In genomic region chr11:17212903-17213509, GRCm38 (mm10) we compare ENCODE assay signal across 8 mouse cellular contexts. TPM values are rescaled to one million over a fixed set of nuclear protein-coding genes. Genes with fewer than 3 reads are reported as not detected.
DNase-seq lines count a peak whose midpoint lies in the region; ATAC-seq and TF ChIP-seq lines count a peak whose summit lies in the region.

No protein-coding gene starts in this region.

- peak overlapping the region; percentile 36; the same call in 1 of the 2 replicates for H3K9ac ChIP-seq in hindbrain, embryonic 13.5 days

- intact Hi-C loops in gastrocnemius, adult 2 months (cut with DNase I) = loop anchor here (5.0 kb wide), 1 partner anchor 246 kb away; no protein-coding TSS in a partner anchor
- intact Hi-C loops in gastrocnemius, postnatal 36 days (cut with DNase I) = loop anchor here (5.0 kb wide), 1 partner anchor 51 kb away; no protein-coding TSS in a partner anchor
- intact Hi-C loops in left cerebral cortex, postnatal 36 days (cut with DNase I) = loop anchor here (5.0 kb wide), 1 partner anchor 131 kb away; no protein-coding TSS in a partner anchor

- peak overlapping the region; percentile 67 for H3K4me2 ChIP-seq in hindbrain, embryonic 13.5 days

- WGBS in hindbrain, embryonic 13.5 days = 86% methylated on average over 5 of the region's 5 CpGs
- 78% methylated on average over 5 of the region's 5 CpGs for WGBS in macrophage (ENCODE audit: missing documents)

- H3K79me2 ChIP-seq in macrophage (ENCODE audit: inconsistent target) = peaks cover 52% of the 10 kb centered on the region

- H3K27ac ChIP-seq in gastrocnemius, adult 2 months = no peak overlapping the region
- no peak overlapping the region for H3K27ac ChIP-seq in hindbrain, embryonic 13.5 days
- no peak overlapping the region for H3K27ac ChIP-seq in macrophage

- DNase-seq in gastrocnemius, adult 2 months = no peak
- no peak for DNase-seq in gastrocnemius, postnatal 36 days
- peak; percentile 15 for DNase-seq in G1E (ENCODE audit: low spot score)
- no peak for DNase-seq in right cerebral cortex, adult 2 months (ENCODE audit: low spot score in 2 of 2)
- DNase-seq in left cerebral cortex, postnatal 36 days (ENCODE audit: low spot score in 2 of 2) = no peak
- no peak for DNase-seq in layer of hippocampus, adult 18-20 months (ENCODE audit: low spot score in 2 of 2)

- no peaks in the 10 kb centered on the region for H3K27me3 ChIP-seq in G1E (ENCODE audit: insufficient read depth, low read length)
- H3K27me3 ChIP-seq in hindbrain, embryonic 13.5 days = no peaks in the 10 kb centered on the region

- no peaks in the 10 kb centered on the region for H3K9me3 ChIP-seq in G1E (replicated peaks)
- H3K9me3 ChIP-seq in hindbrain, embryonic 13.5 days = no peaks in the 10 kb centered on the region

- peaks cover 39% of the 10 kb centered on the region for H3K4me1 ChIP-seq in G1E (ENCODE audit: insufficient read depth, low read depth, low read length)
- peaks cover 20% of the 10 kb centered on the region for H3K4me1 ChIP-seq in hindbrain, embryonic 13.5 days (replicated peaks)

- peaks cover 48% of the 10 kb centered on the region for H3K36me3 ChIP-seq in G1E (replicated peaks)
- H3K36me3 ChIP-seq in hindbrain, embryonic 13.5 days = peaks cover 12% of the 10 kb centered on the region
- 0 out of 2 replicates have a peak, but pooled peaks cover 6% of the 10 kb centered on the region for H3K36me3 ChIP-seq in macrophage (ENCODE audit: inconsistent target)

- peak overlapping the region; percentile 85 for H3K4me3 ChIP-seq in gastrocnemius, adult 2 months
- H3K4me3 ChIP-seq in G1E (ENCODE audit: low read depth, low read length) = peak overlapping the region; percentile 88
- peak overlapping the region; percentile 91; the same call in 1 of the 2 replicates for H3K4me3 ChIP-seq in hindbrain, embryonic 13.5 days
- H3K4me3 ChIP-seq in macrophage (ENCODE audit: inconsistent target) = peak overlapping the region; percentile 99; the same call in 1 of the 2 replicates

- TF ChIP-seq CTCF in gastrocnemius, adult 2 months (IDR thresholded peaks at IDR 0.05) = no peak
- TF ChIP-seq CTCF in G1E (IDR thresholded peaks at IDR 0.05; ENCODE audit: low read depth, low read length) = no peak

- peak; percentile 46 for ATAC-seq in G1E (ENCODE audit: extremely low read depth, insufficient number of reproducible peaks, low FRiP score, poor library complexity, severe bottlenecking)
- no peak for ATAC-seq in hindbrain, embryonic 13.5 days (ENCODE audit: low FRiP score)

RNA-seq across cellular contexts. Expression of gene Pno1, which starts 1.6 kb away (rescaled TPM):
- 10 to 100 TPM; 47.6 to 55.4 TPM for total RNA-seq in gastrocnemius, adult 2 months (2021)
- 10 to 100 TPM; 42.6 to 45.7 TPM for total RNA-seq in gastrocnemius, postnatal 36 days (2021)
- total RNA-seq in G1E (2014; fragmentation: Nextera tagmentation) (43.3 and 44.1 TPM in 2 replicates), G1E (2017) (93.2 and 96.7 TPM in 2 replicates)
- polyA plus RNA-seq in G1E (2012) (43.5 and 44.9 TPM in 2 replicates), macrophage (2018) (41.0 to 99.3 TPM (median 53.7 TPM) in 3 replicates)
- polyA plus RNA-seq in hindbrain, embryonic 13.5 days (2015; fragmentation: Nextera tagmentation; extraction: Ambion mirVana) = 50.3 and 51.0 TPM in 2 replicates
- total RNA-seq in macrophage (2018; cell fraction: chromatin; rRNA removed) = 10 to 100 TPM in 11 of 26 experiments, 1 to 10 TPM in 14, not detected in 1; 1.4 to 17.2 (median 9.5) TPM
- total RNA-seq in macrophage (2018; cell fraction: cytosol; rRNA removed) = 10 to 100 TPM; 37.5 to 71.4 (median 50.7) TPM
- 10 to 100 TPM in 20 of 26 experiments, 1 to 10 TPM in 6; 3.4 to 28.4 (median 11.5) TPM for total RNA-seq in macrophage (2018; cell fraction: nucleus; rRNA removed)
- 10 to 100 TPM; 24.0 to 26.1 TPM for total RNA-seq in left cerebral cortex, postnatal 36 days (2021)
- total RNA-seq in layer of hippocampus, adult 18-20 months (2021) = 10 to 100 TPM; 26.1 to 28.6 TPM

RNA-seq across cellular contexts. Expression of gene Wdr92, which starts 31.1 kb away (rescaled TPM):
- total RNA-seq in gastrocnemius, adult 2 months (2021) = 10 to 100 TPM in 1 of 2 experiments, 1 to 10 TPM in 1; 5.9 to 10.3 TPM
- 1 to 10 TPM; 7.1 to 7.4 TPM for total RNA-seq in gastrocnemius, postnatal 36 days (2021)
- total RNA-seq in G1E (2014; fragmentation: Nextera tagmentation) = 29.6 and 37.3 TPM in 2 replicates
- total RNA-seq in G1E (2017) = 42.5 and 45.1 TPM in 2 replicates
- 2.1 and 4.8 TPM in 2 replicates for polyA plus RNA-seq in G1E (2012)
- polyA plus RNA-seq in hindbrain, embryonic 13.5 days (2015; fragmentation: Nextera tagmentation; extraction: Ambion mirVana) = 20.6 and 22.4 TPM in 2 replicates
- total RNA-seq in macrophage (2018; cell fraction: chromatin; rRNA removed) = 1 to 10 TPM in 24 of 26 experiments, under 1 TPM in 2; 0.56 to 9.4 (median 3.6) TPM
- total RNA-seq in macrophage (2018; cell fraction: cytosol; rRNA removed) = 10 to 100 TPM in 4 of 26 experiments, 1 to 10 TPM in 22; 2.5 to 11.3 (median 7.9) TPM
- total RNA-seq in macrophage (2018; cell fraction: nucleus; rRNA removed) = 1 to 10 TPM; 1.0 to 9.2 (median 4.5) TPM
- 6.6 to 9.9 TPM (median 9.9 TPM) in 3 replicates for polyA plus RNA-seq in macrophage (2018)
- total RNA-seq in left cerebral cortex, postnatal 36 days (2021) = 1 to 10 TPM; 8.0 to 8.6 TPM
- total RNA-seq in layer of hippocampus, adult 18-20 months (2021) = 10 to 100 TPM; 11.8 TPM

RNA-seq across cellular contexts. Expression of gene C1d, which starts 44.4 kb away (rescaled TPM):
- 10 to 100 TPM; 33.7 to 36.0 TPM for total RNA-seq in gastrocnemius, adult 2 months (2021)
- total RNA-seq in gastrocnemius, postnatal 36 days (2021) = 10 to 100 TPM; 30.4 to 33.1 TPM
- total RNA-seq in G1E (2014; fragmentation: Nextera tagmentation) (9.3 and 15.0 TPM in 2 replicates), G1E (2017) (33.4 and 39.8 TPM in 2 replicates)
- polyA plus RNA-seq in G1E (2012) (1.7 and 2.7 TPM in 2 replicates), macrophage (2018) (28.2 to 74.3 TPM (median 57.3 TPM) in 3 replicates)
- polyA plus RNA-seq in hindbrain, embryonic 13.5 days (2015; fragmentation: Nextera tagmentation; extraction: Ambion mirVana) = 129 and 131 TPM in 2 replicates
- total RNA-seq in macrophage (2018; cell fraction: chromatin; rRNA removed) = 10 to 100 TPM in 24 of 26 experiments, 1 to 10 TPM in 2; 4.2 to 46.3 (median 26.4) TPM
- total RNA-seq in macrophage (2018; cell fraction: cytosol; rRNA removed) = 10 to 100 TPM; 20.6 to 43.7 (median 29.0) TPM
- 10 to 100 TPM in 16 of 26 experiments, 1 to 10 TPM in 10; 3.7 to 30.8 (median 13.7) TPM for total RNA-seq in macrophage (2018; cell fraction: nucleus; rRNA removed)
- 10 to 100 TPM; 36.6 to 39.8 TPM for total RNA-seq in left cerebral cortex, postnatal 36 days (2021)
- total RNA-seq in layer of hippocampus, adult 18-20 months (2021) = 10 to 100 TPM; 47.6 to 49.3 TPM

RNA-seq across cellular contexts. Expression of gene Ppp3r1, which starts 53.9 kb away (rescaled TPM):
- 100 to 1,000 TPM; 123 to 135 TPM for total RNA-seq in gastrocnemius, adult 2 months (2021)
- total RNA-seq in gastrocnemius, postnatal 36 days (2021) = 100 to 1,000 TPM; 146 to 163 TPM
- total RNA-seq in G1E (2014; fragmentation: Nextera tagmentation) = 80.7 and 87.3 TPM in 2 replicates
- 82.9 and 88.5 TPM in 2 replicates for total RNA-seq in G1E (2017)
- 23.0 and 27.7 TPM in 2 replicates for polyA plus RNA-seq in G1E (2012)
- polyA plus RNA-seq in hindbrain, embryonic 13.5 days (2015; fragmentation: Nextera tagmentation; extraction: Ambion mirVana) = 178 and 180 TPM in 2 replicates
- 10 to 100 TPM in 24 of 26 experiments, 1 to 10 TPM in 2; 8.9 to 50.5 (median 29.2) TPM for total RNA-seq in macrophage (2018; cell fraction: chromatin; rRNA removed)
- 100 to 1,000 TPM; 101 to 141 (median 119) TPM for total RNA-seq in macrophage (2018; cell fraction: cytosol; rRNA removed)
- total RNA-seq in macrophage (2018; cell fraction: nucleus; rRNA removed) = 100 to 1,000 TPM in 3 of 26 experiments, 10 to 100 TPM in 23; 25.5 to 141 (median 61.8) TPM
- 104 to 123 TPM (median 116 TPM) in 3 replicates for polyA plus RNA-seq in macrophage (2018)
- total RNA-seq in left cerebral cortex, postnatal 36 days (2021) = 100 to 1,000 TPM; 705 to 781 TPM
- 100 to 1,000 TPM; 880 to 937 TPM for total RNA-seq in layer of hippocampus, adult 18-20 months (2021)
